Mouse (Mus musculus) Patski (cell line): ENCODE measurements around the gene Adamts13. TPM values are rescaled to one million over a fixed set of nuclear protein-coding genes. Genes with fewer than 3 reads are reported as not detected.

ENCODE experiments used
- ATAC-seq: fragments of 100-300 bp; one replicate; pipeline ENCODE4 v1.8.0; 2021
- CTCF ChIA-PET: fragments of 350-600 bp; sonication (Branson Sonifier 250); formaldehyde crosslinking; loops from one replicate; lab custom pipeline; 2022; ENCODE audit warnings: inconsistent platforms; lab: Charles Lee
- POLR2A ChIA-PET: fragments of 350-600 bp; sonication (Branson Sonifier 250); formaldehyde crosslinking; loops from one replicate; lab custom pipeline; 2022; ENCODE audit warnings: antibody characterized with exemption, inconsistent platforms; lab: Charles Lee
- DNase-seq: peaks from one replicate; pipeline ENCODE4 v3.0.0-alpha.2; 2011; ENCODE audit warnings: low read depth, low spot score
- H3K27me3 ChIP-seq: fragments of 371-371 bp; one replicate; pipeline ENCODE4 v1.5.1; 2021
- CTCF ChIP-seq: fragments of 100-300 bp; IDR thresholded peaks from one replicate; pipeline ENCODE4 v1.5.1; 2021
- in situ Hi-C: fragments of 300-500 bp; cut with MboI; formaldehyde crosslinking; loops from 3 replicates; pipeline ENCODE4 v1.11.1; 2018; ENCODE audit warnings: low pct_unique_long_range_greater_than_20kb, mixed read lengths
- polyA plus RNA-seq: library from polyadenylated mRNA; unstranded; gene quantifications from one replicate; pipeline ENCODE4 v1.2.3, GENCODE M21; 2021

Adamts13 gene
- polyA plus RNA-seq, 1 experiment from 2014 or later = 0.04 TPM

GRCm38 (mm10) chr2:27017802-27018201, 44.6 kb downstream of the Adamts13 start:
- no peaks in the 10 kb centered on the region for H3K27me3 ChIP-seq
- peak; percentile 55 for ATAC-seq
- no peak for TF ChIP-seq CTCF
- in situ Hi-C loops = no loop called here
- ChIA-PET CTCF (interaction anchor here (0.6 to 2.7 kb wide), 19 partner anchors 9 to 454 kb away, joined by 3 to 33 read pairs (median 4); partner anchors contain the start of genes Cacfd1 and Slc2a6), POLR2A (interaction anchor here (1.4 kb wide), 1 partner anchor 21 kb away, joined by 4 read pairs; no protein-coding TSS in a partner anchor)
- DNase-seq = no peak

- DNase-seq (no peak), ATAC-seq (no peak)
- H3K27me3 ChIP-seq = no peaks in the 10 kb centered on the region
- ChIA-PET CTCF (interaction anchor here (2.7 kb wide), 1 partner anchor 19 kb away, joined by 33 read pairs; no protein-coding TSS in a partner anchor), POLR2A (no interaction called here)
- in situ Hi-C loops = no loop called here
- TF ChIP-seq CTCF = no peak
Measured at GRCm38 (mm10) chr2:27019530-27019929, 46.3 kb downstream of the Adamts13 start.

- POLR2A ChIA-PET = no interaction called here
- in situ Hi-C loops = no loop called here
- CTCF ChIA-PET = no interaction called here
- ATAC-seq = no peak
- no peak for DNase-seq
- no peaks in the 10 kb centered on the region for H3K27me3 ChIP-seq
- no peak for TF ChIP-seq CTCF
Measured at GRCm38 (mm10) chr2:27021103-27021502, 47.9 kb downstream of the Adamts13 start.

- ATAC-seq (no peak), DNase-seq (no peak)
- CTCF ChIA-PET = no interaction called here
- POLR2A ChIA-PET = no interaction called here
- in situ Hi-C loops = no loop called here
- no peaks in the 10 kb centered on the region for H3K27me3 ChIP-seq
- no peak for TF ChIP-seq CTCF
Measured at GRCm38 (mm10) chr2:27022612-27023011, 49.4 kb downstream of the Adamts13 start.

GRCm38 (mm10) chr2:27024136-27024535, 50.9 kb downstream of the Adamts13 start:
- DNase-seq (no peak), ATAC-seq (no peak)
- TF ChIP-seq CTCF = no peak
- in situ Hi-C loops = no loop called here
- CTCF ChIA-PET = interaction anchor here (1.0 to 1.4 kb wide), 3 partner anchors 13 to 377 kb away, joined by 3 to 4 read pairs (median 4); no protein-coding TSS in a partner anchor
- H3K27me3 ChIP-seq = peaks cover 3% of the 10 kb centered on the region
- POLR2A ChIA-PET = no interaction called here

- ChIA-PET POLR2A (no interaction called here), CTCF (interaction anchor here (1.4 kb wide), 1 partner anchor 13 kb away, joined by 4 read pairs; no protein-coding TSS in a partner anchor)
- DNase-seq (no peak), ATAC-seq (no peak)
- in situ Hi-C loops = loop anchor here (25.0 kb wide), 1 partner anchor 412 kb away; the partner anchor contains the start of genes Brd3os and Vav2
- H3K27me3 ChIP-seq = peaks cover 6% of the 10 kb centered on the region
- no peak for TF ChIP-seq CTCF
Measured at GRCm38 (mm10) chr2:27025545-27025944, 52.3 kb downstream of the Adamts13 start.

GRCm38 (mm10) chr2:27026332-27026731, 53.1 kb downstream of the Adamts13 start:
- POLR2A ChIA-PET = no interaction called here
- H3K27me3 ChIP-seq = peaks cover 6% of the 10 kb centered on the region
- in situ Hi-C loops = loop anchor here (25.0 kb wide), 1 partner anchor 411 kb away; the partner anchor contains the start of genes Brd3os and Vav2
- no peak for ATAC-seq
- CTCF ChIA-PET = interaction anchor here (2.4 kb wide), 1 partner anchor 9 kb away, joined by 12 read pairs; no protein-coding TSS in a partner anchor
- DNase-seq = no peak
- TF ChIP-seq CTCF = no peak

- ATAC-seq (no peak), DNase-seq (no peak)
- in situ Hi-C loops = loop anchor here (25.0 kb wide), 1 partner anchor 410 kb away; the partner anchor contains the start of genes Brd3os and Vav2
- ChIA-PET CTCF (interaction anchor here (2.4 kb wide), 1 partner anchor 10 kb away, joined by 12 read pairs; no protein-coding TSS in a partner anchor), POLR2A (no interaction called here)
- TF ChIP-seq CTCF = no peak
- peaks cover 6% of the 10 kb centered on the region for H3K27me3 ChIP-seq
Measured at GRCm38 (mm10) chr2:27026857-27027617, 53.8 kb downstream of the Adamts13 start.

- ChIA-PET CTCF (interaction anchor here (2.4 kb wide), 1 partner anchor 11 kb away, joined by 12 read pairs; no protein-coding TSS in a partner anchor), POLR2A (interaction anchor here (0.7 kb wide), 1 partner anchor 22 kb away, joined by 3 read pairs; no protein-coding TSS in a partner anchor)
- in situ Hi-C loops = loop anchor here (25.0 kb wide), 1 partner anchor 409 kb away; the partner anchor contains the start of genes Brd3os and Vav2
- ATAC-seq (peak; percentile 90), DNase-seq (no peak)
- H3K27me3 ChIP-seq = peaks cover 6% of the 10 kb centered on the region
- TF ChIP-seq CTCF = no peak
Measured at GRCm38 (mm10) chr2:27027618-27028436, 54.6 kb downstream of the Adamts13 start, which contains the start of gene Slc2a6. Gene Slc2a6, minus strand, starts transcription at chr2:27027998.
